Mouse (Mus musculus) embryonic facial prominence, embryonic 13.5 days (tissue): ENCODE measurements around the gene Twist1. TPM values are rescaled to one million over a fixed set of nuclear protein-coding genes. Genes with fewer than 3 reads are reported as not detected.

Experiments used
- ATAC-seq: fragments of 200-750 bp; cut with Nextera tagmentation; 2 replicates; pipeline ENCODE4 v1.8.0; 2017; ENCODE audit warnings: low read depth; ENCODE audit not compliant: insufficient number of reproducible peaks, insufficient read depth, low FRiP score, low TSS enrichment
- H3K27ac ChIP-seq: fragments of 300-500 bp; sonication (generic); 2 replicates; pipeline ENCODE4 v1.5.1; 2015; ENCODE audit warnings: moderate library complexity, mild to moderate bottlenecking, inconsistent platforms
- H3K27me3 ChIP-seq: fragments of 300-500 bp; sonication (generic); 2 replicates; pipeline ENCODE4 v1.6.1; 2015; ENCODE audit warnings: mild to moderate bottlenecking, inconsistent platforms
- H3K36me3 ChIP-seq: fragments of 300-500 bp; sonication (generic); 2 replicates; pipeline ENCODE4 v1.6.1; 2015; ENCODE audit warnings: mild to moderate bottlenecking, inconsistent platforms
- H3K4me1 ChIP-seq: fragments of 300-500 bp; sonication (generic); 2 replicates; pipeline ENCODE4 v1.6.1; 2015; ENCODE audit warnings: inconsistent platforms
- H3K4me2 ChIP-seq: fragments of 300-500 bp; sonication (generic); 2 replicates; pipeline ENCODE4 v1.6.1; 2015; ENCODE audit warnings: moderate library complexity, mild to moderate bottlenecking, inconsistent platforms
- H3K4me3 ChIP-seq: fragments of 300-500 bp; sonication (generic); 2 replicates; pipeline ENCODE4 v1.5.1; 2015; ENCODE audit warnings: mild to moderate bottlenecking, inconsistent platforms
- H3K9ac ChIP-seq: fragments of 300-500 bp; sonication (generic); 2 replicates; pipeline ENCODE4 v1.6.1; 2015; ENCODE audit warnings: mild to moderate bottlenecking, inconsistent platforms
- H3K9me3 ChIP-seq: fragments of 300-500 bp; sonication (generic); 2 replicates; pipeline ENCODE4 v1.6.1; 2016; ENCODE audit warnings: inconsistent platforms
- WGBS: fragments of 180-500 bp; shearing (Covaris S2); methylation state at CpG from one replicate; pipeline ENCODE4 v1.1.7; 2015; ENCODE audit warnings: mixed read lengths; 5-methylcytosine and 5-hydroxymethylcytosine counted together
- polyA plus RNA-seq: library from polyadenylated mRNA; unstranded; fragments of >200 nt; fragmentation: Nextera tagmentation; extraction: Ambion mirVana; gene quantifications from 2 replicates; pipeline ENCODE4 v1.2.1, GENCODE M21; 2015

Gene Twist1
- polyA plus RNA-seq, 1 experiment from 2014 or later = 63.1 TPM

GRCm38 (mm10) chr12:33959206-33959605, 1.7 kb downstream of the Twist1 start:
- H3K4me2 ChIP-seq = peak overlapping the region; percentile 76
- H3K27ac ChIP-seq = peak overlapping the region; percentile 99
- no peaks in the 10 kb centered on the region for H3K36me3 ChIP-seq
- WGBS = under 1% methylated on average over 6 of the region's 6 CpGs
- H3K27me3 ChIP-seq = peaks cover 25% of the 10 kb centered on the region
- H3K4me3 ChIP-seq = peak overlapping the region; percentile 90
- ATAC-seq = no peak
- peaks cover 27% of the 10 kb centered on the region for H3K4me1 ChIP-seq
- H3K9me3 ChIP-seq = no peaks in the 10 kb centered on the region
- peak overlapping the region; percentile 100 for H3K9ac ChIP-seq

- peak overlapping the region; percentile 90 for H3K4me3 ChIP-seq
- 3% methylated on average over 3 of the region's 3 CpGs for WGBS
- H3K27ac ChIP-seq = peak overlapping the region; percentile 87
- H3K9ac ChIP-seq = peak overlapping the region; percentile 83
- peaks cover 33% of the 10 kb centered on the region for H3K4me1 ChIP-seq
- H3K27me3 ChIP-seq = peaks cover 28% of the 10 kb centered on the region
- H3K9me3 ChIP-seq = no peaks in the 10 kb centered on the region
- peak overlapping the region; percentile 56 for H3K4me2 ChIP-seq
- ATAC-seq = no peak
- H3K36me3 ChIP-seq = no peaks in the 10 kb centered on the region
Observed at GRCm38 (mm10) chr12:33959846-33960245, 2.4 kb downstream of the Twist1 start.

- Histone ChIP-seq H3K4me3 (peak overlapping the region; percentile 90), H3K4me2 (peak overlapping the region; percentile 76), H3K4me1 (peaks cover 37% of the 10 kb centered on the region), H3K9me3 (no peaks in the 10 kb centered on the region), H3K9ac (peak overlapping the region; percentile 91), H3K36me3 (no peaks in the 10 kb centered on the region), H3K27ac (peak overlapping the region; percentile 98), H3K27me3 (peaks cover 21% of the 10 kb centered on the region)
- no peak for ATAC-seq
- 7% methylated on average over 5 of the region's 5 CpGs for WGBS
Observed at GRCm38 (mm10) chr12:33961013-33961412, 3.5 kb downstream of the Twist1 start.

GRCm38 (mm10) chr12:33962118-33962772, 4.8 kb downstream of the Twist1 start:
- Histone ChIP-seq H3K27me3 (peaks cover 26% of the 10 kb centered on the region), H3K4me3 (peak overlapping the region; percentile 90), H3K4me2 (peak overlapping the region; percentile 76), H3K27ac (peak overlapping the region; percentile 98), H3K36me3 (no peaks in the 10 kb centered on the region), H3K9me3 (no peaks in the 10 kb centered on the region), H3K4me1 (peaks cover 45% of the 10 kb centered on the region), H3K9ac (peak overlapping the region; percentile 91)
- 2% methylated on average over 17 of the region's 17 CpGs for WGBS
- ATAC-seq = no peak

- Histone ChIP-seq H3K27ac (peak overlapping the region; percentile 98), H3K9ac (peak overlapping the region; percentile 91), H3K36me3 (no peaks in the 10 kb centered on the region), H3K4me3 (peak overlapping the region; percentile 90), H3K4me2 (peak overlapping the region; percentile 76), H3K9me3 (no peaks in the 10 kb centered on the region), H3K27me3 (peaks cover 26% of the 10 kb centered on the region), H3K4me1 (peaks cover 50% of the 10 kb centered on the region)
- ATAC-seq = no peak
- WGBS = 5% methylated on average over 9 of the region's 9 CpGs
Observed at GRCm38 (mm10) chr12:33962773-33963130, 5.3 kb downstream of the Twist1 start.

- Histone ChIP-seq H3K4me1 (peaks cover 60% of the 10 kb centered on the region), H3K27me3 (peaks cover 26% of the 10 kb centered on the region), H3K4me3 (peak overlapping the region; percentile 90), H3K4me2 (peak overlapping the region; percentile 76), H3K9ac (peak overlapping the region; percentile 91), H3K36me3 (no peaks in the 10 kb centered on the region), H3K27ac (peak overlapping the region; percentile 98), H3K9me3 (no peaks in the 10 kb centered on the region)
- WGBS = 3% methylated on average over 15 of the region's 15 CpGs
- ATAC-seq = no peak; the same call in 1 of the 2 replicates
Observed at GRCm38 (mm10) chr12:33963671-33964369, 6.3 kb downstream of the Twist1 start.

GRCm38 (mm10) chr12:33964427-33964826, 7.0 kb downstream of the Twist1 start:
- peak overlapping the region; percentile 98 for H3K27ac ChIP-seq
- H3K4me3 ChIP-seq = peak overlapping the region; percentile 21
- peak overlapping the region; percentile 91 for H3K9ac ChIP-seq
- H3K9me3 ChIP-seq = no peaks in the 10 kb centered on the region
- 9% methylated on average over 2 of the region's 2 CpGs for WGBS
- H3K4me1 ChIP-seq = peaks cover 62% of the 10 kb centered on the region
- ATAC-seq = no peak
- H3K27me3 ChIP-seq = peaks cover 26% of the 10 kb centered on the region
- no peaks in the 10 kb centered on the region for H3K36me3 ChIP-seq
- peak overlapping the region; percentile 76 for H3K4me2 ChIP-seq

- no peaks in the 10 kb centered on the region for H3K9me3 ChIP-seq
- peak overlapping the region; percentile 43 for H3K4me3 ChIP-seq
- no peaks in the 10 kb centered on the region for H3K36me3 ChIP-seq
- H3K9ac ChIP-seq = peak overlapping the region; percentile 79
- H3K4me1 ChIP-seq = peaks cover 62% of the 10 kb centered on the region
- peak overlapping the region; percentile 96 for H3K27ac ChIP-seq
- no peak for ATAC-seq
- H3K27me3 ChIP-seq = peaks cover 29% of the 10 kb centered on the region
- peak overlapping the region; percentile 76 for H3K4me2 ChIP-seq
- WGBS = 3% methylated on average over 5 of the region's 5 CpGs
Observed at GRCm38 (mm10) chr12:33965661-33966360, 8.3 kb downstream of the Twist1 start.

- Histone ChIP-seq H3K9ac (peak overlapping the region; percentile 79), H3K4me3 (peak overlapping the region; percentile 43), H3K4me2 (peak overlapping the region; percentile 76), H3K9me3 (no peaks in the 10 kb centered on the region), H3K27me3 (peaks cover 31% of the 10 kb centered on the region), H3K4me1 (peaks cover 62% of the 10 kb centered on the region), H3K27ac (peak overlapping the region; percentile 96), H3K36me3 (no peaks in the 10 kb centered on the region)
- WGBS = under 1% methylated on average over 35 of the region's 35 CpGs
- no peak for ATAC-seq
Observed at GRCm38 (mm10) chr12:33966490-33967415, 9.3 kb downstream of the Twist1 start.

GRCm38 (mm10) chr12:33967514-33967913, 10.0 kb downstream of the Twist1 start:
- peaks cover 54% of the 10 kb centered on the region for H3K4me1 ChIP-seq
- ATAC-seq = peak; percentile 49; the same call in 1 of the 2 replicates

More at GRCm38 (mm10) chr12:33967514-33967913, 10.0 kb downstream of the Twist1 start:
- H3K4me3 ChIP-seq = peak overlapping the region; percentile 43
- peak overlapping the region; percentile 96 for H3K27ac ChIP-seq
- under 1% methylated on average over 21 of the region's 21 CpGs for WGBS
- no peaks in the 10 kb centered on the region for H3K9me3 ChIP-seq
- peaks cover 31% of the 10 kb centered on the region for H3K27me3 ChIP-seq
- H3K36me3 ChIP-seq = no peaks in the 10 kb centered on the region
- H3K4me2 ChIP-seq = peak overlapping the region; percentile 76
- H3K9ac ChIP-seq = peak overlapping the region; percentile 79
